Mouse (Mus musculus): ENCODE data around the gene Tmem263. TPM values are rescaled to one million over a fixed set of nuclear protein-coding genes. Genes with fewer than 3 reads are reported as not detected.

Tmem263 gene
- total RNA-seq, 1 experiment from 2014 or later: 6.5 TPM

DNA sequence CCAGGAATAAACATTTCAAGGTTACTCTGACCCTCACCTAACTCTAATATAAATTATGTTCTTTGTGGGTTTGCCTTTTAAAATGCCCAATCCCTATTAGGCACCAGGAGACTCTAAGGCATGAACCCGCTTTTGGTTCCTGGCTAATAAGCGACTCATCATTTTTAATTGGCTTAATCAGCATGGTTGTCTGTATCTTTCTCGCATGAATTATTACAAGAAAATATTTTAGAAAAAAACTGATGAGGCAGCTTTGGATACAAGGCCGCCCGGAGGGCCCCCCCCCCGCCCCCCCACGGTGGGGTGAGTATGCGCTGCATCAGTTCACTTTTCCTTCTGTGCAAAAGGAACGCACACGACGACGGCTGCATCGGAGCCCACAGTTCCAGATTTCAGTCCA, 62.4 kb downstream of the Tmem263 start:
- no peak for ATAC-seq (replicated peaks; ENCODE audit: insufficient number of reproducible peaks, low FRiP score, low TSS enrichment, poor library complexity, severe bottlenecking)

DNA sequence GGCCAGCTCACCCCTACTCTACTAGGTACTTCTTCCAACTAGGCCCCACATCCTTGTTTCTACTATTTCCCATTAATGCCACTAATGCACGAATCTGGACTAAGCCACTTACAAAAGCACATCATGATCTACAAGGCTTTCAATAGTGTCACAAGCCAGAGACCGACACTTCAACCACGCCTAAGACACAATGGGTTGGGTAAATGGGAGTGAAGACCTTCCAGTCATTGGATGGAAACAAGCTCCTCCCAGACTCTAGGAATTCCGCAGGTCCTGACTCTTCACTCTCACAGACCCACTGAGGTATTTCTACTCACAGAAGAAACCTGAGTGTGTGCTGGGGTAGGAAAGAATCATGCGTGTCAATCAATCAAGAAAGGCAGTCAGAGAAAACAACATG, 62.9 kb downstream of the Tmem263 start:
- ATAC-seq (replicated peaks; ENCODE audit: insufficient number of reproducible peaks, low FRiP score, low TSS enrichment, poor library complexity, severe bottlenecking): no peak

Other genes with a start within 250 kb of the Tmem263 start
- gene Ric8b, start 185.0 kb upstream of the Tmem263 start, total RNA-seq (2017): 25.4 to 32.3 TPM (median 27.0 TPM) in 3 replicates
- gene Fhl4, start 132 bp upstream of the Tmem263 start, total RNA-seq (2017): 0.32 to 0.97 TPM in 2 of 3 replicates, not detected in the other
- 3.7 to 34.9 TPM (median 28.0 TPM) in 3 replicates for gene Mterf2, start 25.4 kb downstream of the Tmem263 start, total RNA-seq (2017)
- 11.2 to 24.9 TPM (median 11.9 TPM) in 3 replicates for gene Cry1, start 82.4 kb downstream of the Tmem263 start, total RNA-seq (2017)